Mouse (Mus musculus) lung, embryonic 15.5 days (tissue): Measurements from ENCODE around the gene Rps24. TPM values are rescaled to one million over a fixed set of nuclear protein-coding genes. Genes with fewer than 3 reads are reported as not detected.

Experiments
- ATAC-seq: fragments of 200-750 bp; cut with Nextera tagmentation; 2 replicates; pipeline ENCODE4 v1.8.0; 2017; ENCODE audit warnings: moderate number of reproducible peaks, borderline replicate concordance; ENCODE audit not compliant: low FRiP score, low TSS enrichment; ENCODE audit errors: extremely low read depth
- H3K27ac ChIP-seq: fragments of 300-500 bp; sonication (generic); 2 replicates; pipeline ENCODE4 v1.5.1; 2015; ENCODE audit warnings: moderate library complexity, mild to moderate bottlenecking, inconsistent platforms
- H3K27me3 ChIP-seq: fragments of 300-500 bp; sonication (generic); 2 replicates; pipeline ENCODE4 v1.6.1; 2015; ENCODE audit warnings: inconsistent platforms
- H3K36me3 ChIP-seq: fragments of 300-500 bp; sonication (generic); 2 replicates; pipeline ENCODE4 v1.6.1; 2015; ENCODE audit warnings: inconsistent platforms
- H3K4me1 ChIP-seq: fragments of 300-500 bp; sonication (generic); 2 replicates; pipeline ENCODE4 v1.6.1; 2015; ENCODE audit warnings: inconsistent platforms
- H3K4me2 ChIP-seq: fragments of 300-500 bp; sonication (generic); 2 replicates; pipeline ENCODE4 v1.6.1; 2015; ENCODE audit warnings: inconsistent platforms, mild to moderate bottlenecking, moderate library complexity
- H3K4me3 ChIP-seq: fragments of 300-500 bp; sonication (generic); 2 replicates; pipeline ENCODE4 v1.5.1; 2015; ENCODE audit warnings: mild to moderate bottlenecking, inconsistent platforms
- H3K9ac ChIP-seq: fragments of 300-500 bp; sonication (generic); 2 replicates; pipeline ENCODE4 v1.6.1; 2015; ENCODE audit warnings: inconsistent platforms
- H3K9me3 ChIP-seq: fragments of 300-500 bp; sonication (generic); 2 replicates; pipeline ENCODE4 v1.6.1; 2016; ENCODE audit warnings: inconsistent platforms
- WGBS: fragments of 180-500 bp; shearing (Covaris S2); methylation state at CpG from one replicate; pipeline ENCODE4 v1.1.7; 2015; 5-methylcytosine and 5-hydroxymethylcytosine counted together
- polyA plus RNA-seq: library from polyadenylated mRNA; unstranded; fragments of >200 nt; fragmentation: Nextera tagmentation; extraction: Ambion mirVana; gene quantifications from 2 replicates; pipeline ENCODE4 v1.2.1, GENCODE M21; 2015

Gene Rps24
- polyA plus RNA-seq, 1 experiment from 2014 or later: 761 TPM

DNA sequence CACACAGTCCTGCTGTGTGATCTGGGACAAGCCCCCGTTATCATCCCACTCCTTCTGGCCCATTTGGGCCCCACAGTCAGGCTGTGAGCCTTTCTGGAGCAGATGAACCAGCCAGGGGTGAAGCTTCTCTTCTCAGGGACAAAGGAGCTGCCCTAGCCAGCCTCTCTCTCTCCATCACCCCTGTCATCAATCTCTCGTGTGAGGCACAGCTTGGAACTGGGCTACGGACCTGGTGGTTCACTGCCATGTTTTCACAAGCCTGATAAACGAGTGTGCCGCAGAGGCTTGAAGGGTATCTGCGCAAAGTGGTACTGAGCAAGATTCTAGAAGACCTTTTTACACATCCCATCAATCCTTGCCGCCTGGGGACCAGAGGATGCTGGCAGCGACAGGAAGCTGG, 34.7 kb downstream of the Rps24 start:
- Histone ChIP-seq H3K4me1 (no peaks in the 10 kb centered on the region), H3K36me3 (no peaks in the 10 kb centered on the region), H3K4me2 (no peak overlapping the region), H3K27me3 (no peaks in the 10 kb centered on the region), H3K9me3 (no peaks in the 10 kb centered on the region), H3K9ac (no peak overlapping the region), H3K27ac (no peak overlapping the region), H3K4me3 (no peak overlapping the region)
- ATAC-seq: no peak
- WGBS: 24% methylated on average over 8 of the region's 8 CpGs

DNA sequence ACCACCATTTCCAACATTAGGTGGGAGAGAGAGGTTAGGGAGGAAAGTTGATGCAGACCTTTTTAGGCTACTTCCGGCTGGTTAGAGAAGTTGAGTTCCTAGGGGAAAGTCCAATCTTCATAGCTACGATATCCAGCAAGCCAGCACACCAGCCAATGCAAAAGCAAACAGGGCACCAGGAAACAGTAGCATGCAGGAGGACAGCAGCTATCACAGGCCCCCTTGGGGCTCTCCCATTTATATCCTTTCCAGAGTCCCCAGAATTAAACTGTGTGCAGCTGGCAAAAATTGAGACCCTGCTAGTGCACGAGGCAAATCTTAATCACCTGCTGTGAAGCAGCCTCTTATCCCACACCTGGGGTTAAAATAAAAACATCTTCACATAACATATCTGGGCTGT, 38.2 kb downstream of the Rps24 start:
- Histone ChIP-seq H3K27me3 (no peaks in the 10 kb centered on the region), H3K9ac (no peak overlapping the region), H3K4me1 (peaks cover 3% of the 10 kb centered on the region; the same call in 1 of the 2 replicates), H3K27ac (no peak overlapping the region), H3K4me3 (no peak overlapping the region), H3K36me3 (no peaks in the 10 kb centered on the region), H3K4me2 (no peak overlapping the region), H3K9me3 (no peaks in the 10 kb centered on the region)
- 64% methylated on average over 3 of the region's 3 CpGs for WGBS
- ATAC-seq: no peak

DNA sequence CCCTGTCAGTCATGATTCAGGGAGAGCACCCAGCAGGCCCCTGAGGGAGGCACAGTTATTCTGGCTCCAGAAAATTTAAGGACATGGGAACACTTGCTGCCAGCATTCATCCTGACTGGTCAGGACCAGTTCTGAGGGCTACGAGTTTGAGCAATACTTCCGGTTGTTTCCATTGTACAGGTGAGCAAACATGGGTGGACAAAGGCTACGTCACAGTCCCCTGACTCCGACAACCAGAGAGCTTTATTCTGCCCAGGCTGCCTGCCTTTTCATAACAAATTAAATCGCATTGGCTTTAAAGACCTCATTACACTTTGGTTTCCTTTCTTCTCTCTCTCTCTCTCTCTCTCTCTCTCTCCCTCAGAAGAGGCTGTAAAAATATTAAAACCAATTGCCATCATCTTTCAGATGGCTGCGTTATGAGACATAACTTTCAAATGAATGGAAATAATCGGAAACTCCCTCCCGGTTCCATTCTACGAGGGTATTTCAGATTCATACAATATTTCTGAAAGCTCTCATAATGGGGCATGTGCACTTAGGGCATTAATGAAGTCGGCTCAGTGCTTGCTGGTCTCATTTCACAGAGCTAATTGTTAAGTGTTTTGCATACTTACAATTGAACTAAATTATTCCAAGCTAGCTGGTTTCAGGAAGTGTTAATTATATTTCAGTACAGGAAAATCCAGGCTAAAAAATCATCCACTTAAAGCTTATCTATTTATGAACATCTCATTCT, 38.9 kb downstream of the Rps24 start:
- ATAC-seq: no peak
- Histone ChIP-seq H3K4me1 (peaks cover 10% of the 10 kb centered on the region; the same call in 1 of the 2 replicates), H3K27ac (no peak overlapping the region), H3K4me2 (no peak overlapping the region), H3K27me3 (no peaks in the 10 kb centered on the region), H3K4me3 (no peak overlapping the region), H3K9ac (no peak overlapping the region), H3K36me3 (no peaks in the 10 kb centered on the region), H3K9me3 (no peaks in the 10 kb centered on the region)
- 72% methylated on average over 10 of the region's 10 CpGs for WGBS

DNA sequence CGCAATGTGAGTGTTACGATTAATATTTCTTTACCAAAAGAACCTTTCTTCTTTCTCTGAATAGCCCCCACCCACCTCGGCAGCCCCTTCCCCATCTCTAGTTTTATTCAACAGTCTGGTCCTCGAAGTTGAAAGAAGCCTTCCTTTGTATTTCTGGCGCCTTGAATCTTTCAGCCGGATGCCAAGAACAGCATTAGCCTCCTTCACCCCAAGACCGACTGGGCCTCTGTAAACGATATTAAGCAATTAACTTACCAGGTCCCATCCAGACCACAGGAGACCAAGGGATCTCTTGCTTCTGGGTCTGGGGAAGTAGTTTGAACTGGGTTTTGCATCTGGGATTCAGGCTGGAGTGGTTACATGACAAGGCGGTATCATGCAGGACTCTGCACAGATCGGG, 39.5 kb downstream of the Rps24 start:
- no peak overlapping the region for H3K4me2 ChIP-seq
- H3K4me1 ChIP-seq: peaks cover 10% of the 10 kb centered on the region; the same call in 1 of the 2 replicates
- no peak for ATAC-seq
- no peak overlapping the region for H3K27ac ChIP-seq
- H3K27me3 ChIP-seq: no peaks in the 10 kb centered on the region
- WGBS: 58% methylated on average over 10 of the region's 10 CpGs
- H3K9me3 ChIP-seq: no peaks in the 10 kb centered on the region
- no peaks in the 10 kb centered on the region for H3K36me3 ChIP-seq
- no peak overlapping the region for H3K9ac ChIP-seq
- H3K4me3 ChIP-seq: no peak overlapping the region

DNA sequence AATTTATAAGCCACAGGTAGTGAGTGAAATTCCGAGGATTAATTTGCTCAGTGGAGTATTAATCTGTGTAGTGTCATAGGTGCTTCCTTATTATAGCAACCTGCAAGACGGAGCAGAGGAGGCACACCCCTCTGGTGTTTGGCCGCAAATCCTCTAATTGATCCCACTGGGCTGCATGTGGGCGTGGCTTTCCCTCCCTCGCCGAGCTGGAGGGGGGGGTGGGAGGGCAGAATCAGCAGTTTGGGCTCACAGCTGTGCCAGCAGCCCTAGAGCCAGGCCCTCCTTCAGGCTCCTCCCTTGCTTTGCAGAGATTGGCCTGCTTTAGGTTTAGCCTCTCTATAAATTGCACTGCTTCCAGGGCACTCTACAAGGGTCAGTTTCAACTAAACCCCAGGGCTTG, 43.3 kb downstream of the Rps24 start:
- Histone ChIP-seq H3K27ac (no peak overlapping the region), H3K9me3 (no peaks in the 10 kb centered on the region), H3K4me2 (no peak overlapping the region), H3K36me3 (no peaks in the 10 kb centered on the region), H3K4me3 (no peak overlapping the region), H3K4me1 (peaks cover 10% of the 10 kb centered on the region; the same call in 1 of the 2 replicates), H3K9ac (no peak overlapping the region), H3K27me3 (no peaks in the 10 kb centered on the region)
- peak; percentile 71; the same call in 1 of the 2 replicates for ATAC-seq
- 6% methylated on average over 6 of the region's 6 CpGs for WGBS

DNA sequence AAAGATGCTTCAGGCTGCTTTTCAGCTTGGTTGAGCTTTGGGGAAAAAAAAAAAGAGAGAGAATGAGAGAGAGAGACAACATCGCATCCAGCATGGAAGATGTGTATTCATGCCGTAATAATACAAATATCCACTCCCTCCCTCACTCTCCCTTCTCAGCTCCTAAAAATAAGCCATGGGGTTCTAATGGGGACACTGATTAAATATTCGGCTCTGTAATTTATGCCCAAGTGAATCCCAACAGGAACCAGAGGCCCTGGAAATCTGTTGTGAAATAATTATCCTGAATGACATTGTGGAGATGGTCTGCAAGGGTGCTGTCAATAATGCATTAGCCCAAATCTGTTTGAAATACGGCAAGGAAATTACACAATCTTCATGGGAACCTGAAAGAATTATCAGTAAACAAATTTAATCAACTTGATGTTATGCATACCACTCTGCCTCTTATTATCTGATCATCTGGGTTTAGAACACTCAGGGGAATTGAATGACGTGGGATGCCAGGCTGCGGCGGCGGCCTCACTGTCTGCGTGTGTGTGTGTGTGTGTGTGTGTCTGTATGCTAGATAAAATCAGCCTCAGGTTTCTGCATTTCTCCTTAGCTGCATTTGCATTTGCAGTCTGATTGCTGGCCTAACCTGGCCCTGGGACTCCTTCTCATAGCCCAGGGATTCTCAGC, 48.1 kb downstream of the Rps24 start:
- 71% methylated on average over 9 of the region's 9 CpGs for WGBS
- Histone ChIP-seq H3K4me2 (no peak overlapping the region), H3K36me3 (no peaks in the 10 kb centered on the region), H3K9ac (no peak overlapping the region), H3K9me3 (peaks cover 4% of the 10 kb centered on the region; the same call in 1 of the 2 replicates), H3K4me3 (no peak overlapping the region), H3K27ac (no peak overlapping the region), H3K27me3 (no peaks in the 10 kb centered on the region), H3K4me1 (peaks cover 8% of the 10 kb centered on the region; the same call in 1 of the 2 replicates)
- ATAC-seq: no peak

DNA sequence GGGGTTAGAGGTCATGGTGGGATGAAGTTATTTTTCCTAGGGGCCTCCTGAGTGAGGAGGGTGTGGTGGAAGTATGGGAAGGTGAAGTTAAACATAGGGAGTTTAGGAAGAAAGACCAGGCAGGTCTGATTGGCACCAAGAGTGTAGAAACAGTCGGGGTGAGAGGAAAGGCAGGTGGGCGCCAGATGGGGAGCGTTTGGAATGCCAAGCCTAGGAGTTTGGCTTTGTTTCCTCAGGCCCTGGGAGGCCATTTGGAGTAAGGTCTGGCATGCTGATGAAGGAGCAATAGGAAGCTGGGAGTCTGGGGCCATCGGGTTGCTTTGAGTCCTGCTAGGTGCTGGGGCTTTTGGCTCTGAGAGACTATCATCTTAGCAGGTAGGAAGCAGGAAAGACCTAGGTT, 56.0 kb downstream of the Rps24 start:
- no peaks in the 10 kb centered on the region for H3K36me3 ChIP-seq
- no peak overlapping the region for H3K9ac ChIP-seq
- no peaks in the 10 kb centered on the region for H3K4me1 ChIP-seq
- no peak overlapping the region for H3K27ac ChIP-seq
- no peaks in the 10 kb centered on the region for H3K27me3 ChIP-seq
- H3K4me3 ChIP-seq: no peak overlapping the region
- 0 out of 2 replicates have a peak, but pooled peaks cover 2% of the 10 kb centered on the region for H3K9me3 ChIP-seq
- H3K4me2 ChIP-seq: no peak overlapping the region
- WGBS: 65% methylated on average over 4 of the region's 4 CpGs
- no peak for ATAC-seq

DNA sequence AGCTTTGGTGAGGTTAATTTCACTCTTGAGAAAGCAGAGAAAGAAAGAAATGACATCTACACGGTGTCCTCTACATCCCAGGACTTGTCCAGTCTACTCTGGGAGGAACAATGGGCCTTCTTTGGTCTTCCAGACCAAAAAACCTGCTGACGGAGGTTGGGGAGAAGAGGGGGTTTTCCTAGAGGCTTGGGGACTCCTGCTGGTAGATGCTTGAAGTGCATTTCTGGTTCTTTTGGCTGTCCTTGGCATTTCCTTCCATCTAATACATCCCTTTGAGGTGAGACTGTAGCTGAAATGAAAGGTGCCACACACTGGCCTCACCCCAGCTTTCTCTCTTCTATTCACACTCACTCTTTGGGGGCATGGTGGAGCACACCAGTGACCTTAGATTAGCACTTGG, 57.1 kb downstream of the Rps24 start:
- Histone ChIP-seq H3K27ac (no peak overlapping the region), H3K4me3 (no peak overlapping the region), H3K36me3 (no peaks in the 10 kb centered on the region), H3K4me1 (no peaks in the 10 kb centered on the region), H3K9ac (no peak overlapping the region), H3K4me2 (no peak overlapping the region), H3K27me3 (no peaks in the 10 kb centered on the region), H3K9me3 (0 out of 2 replicates have a peak, but pooled peaks cover 2% of the 10 kb centered on the region)
- WGBS: 19% methylated on average over 2 of the region's 2 CpGs
- no peak for ATAC-seq

Other genes starting within 250 kb of the Rps24 start
- 12.8 and 14.3 TPM in 2 replicates for gene Dlg5, start 241.2 kb upstream of the Rps24 start, polyA plus RNA-seq
- not detected in 2 replicates for gene E330034G19Rik, start 193.9 kb upstream of the Rps24 start, polyA plus RNA-seq
- 17.6 and 18.7 TPM in 2 replicates for gene Polr3a, start 67 bp upstream of the Rps24 start, polyA plus RNA-seq